Mouse (Mus musculus) midbrain, embryonic 14.5 days (tissue): Measurements from ENCODE around the gene Dctpp1. TPM values are rescaled to one million over a fixed set of nuclear protein-coding genes. Genes with fewer than 3 reads are reported as not detected.

Experiments
- ATAC-seq: fragments of 200-750 bp; cut with Nextera tagmentation; 2 replicates; pipeline ENCODE4 v1.8.0; 2017; ENCODE audit warnings: moderate number of reproducible peaks, moderate library complexity; ENCODE audit not compliant: low FRiP score, low TSS enrichment
- DNase-seq: peaks from one replicate; pipeline ENCODE4 v3.0.0-alpha.2; 2015
- H3K27ac ChIP-seq: fragments of 300-500 bp; sonication (generic); replicated peaks from 2 replicates; pipeline ENCODE4 v1.5.1; 2014; ENCODE audit warnings: mild to moderate bottlenecking, low read depth, low read length, moderate library complexity
- H3K27me3 ChIP-seq: fragments of 300-500 bp; sonication (generic); 2 replicates; pipeline ENCODE4 v1.6.1; 2014; ENCODE audit warnings: low read length, control low read depth, mixed read lengths; ENCODE audit not compliant: control insufficient read depth, insufficient read depth
- H3K36me3 ChIP-seq: fragments of 300-500 bp; sonication (generic); 2 replicates; pipeline ENCODE4 v1.6.1; 2014; ENCODE audit warnings: low read length, control low read depth; ENCODE audit not compliant: control insufficient read depth, insufficient read depth
- H3K4me1 ChIP-seq: fragments of 300-500 bp; sonication (generic); 2 replicates; pipeline ENCODE4 v1.6.1; 2014; ENCODE audit warnings: mild to moderate bottlenecking, antibody characterized with exemption, low read length, control low read depth; ENCODE audit not compliant: control insufficient read depth, insufficient read depth
- H3K4me2 ChIP-seq: fragments of 300-500 bp; sonication (generic); 2 replicates; pipeline ENCODE4 v1.6.1; 2014; ENCODE audit warnings: mild to moderate bottlenecking, low read length, moderate library complexity
- H3K4me3 ChIP-seq: fragments of 300-500 bp; sonication (generic); replicated peaks from 2 replicates; pipeline ENCODE4 v1.5.1; 2014; ENCODE audit warnings: low read depth, low read length
- H3K9ac ChIP-seq: fragments of 300-500 bp; sonication (generic); replicated peaks from 2 replicates; pipeline ENCODE4 v1.6.1; 2014; ENCODE audit warnings: mild to moderate bottlenecking, low read length, moderate library complexity
- H3K9me3 ChIP-seq: fragments of 300-500 bp; sonication (generic); 2 replicates; pipeline ENCODE4 v1.6.1; 2016; ENCODE audit warnings: low read length, control low read depth, mixed read lengths; ENCODE audit not compliant: control insufficient read depth
- WGBS: fragments of 180-500 bp; shearing (Covaris S2); extraction: QIAGEN DNeasy Blood & Tissue Kit; methylation state at CpG from one replicate; pipeline ENCODE4 v1.1.7; 2014; 5-methylcytosine and 5-hydroxymethylcytosine counted together
- polyA plus RNA-seq: library from polyadenylated mRNA; unstranded; fragments of >200 nt; fragmentation: Nextera tagmentation; extraction: Ambion mirVana; gene quantifications from 2 replicates; pipeline ENCODE4 v1.2.1, GENCODE M21; 2014

The Dctpp1 gene
- polyA plus RNA-seq, 1 experiment from 2014 or later, result 125 TPM

- DNase-seq, result no peak
- Histone ChIP-seq H3K4me3 (no peak overlapping the region), H3K9ac (no peak overlapping the region), H3K9me3 (0 out of 2 replicates have a peak, but pooled peaks cover 3% of the 10 kb centered on the region), H3K27ac (no peak overlapping the region), H3K36me3 (no peaks in the 10 kb centered on the region), H3K4me2 (no peak overlapping the region), H3K4me1 (no peaks in the 10 kb centered on the region), H3K27me3 (no peaks in the 10 kb centered on the region)
- WGBS, result 86% methylated on average over 2 of the region's 2 CpGs
- no peak for ATAC-seq
Observed at GRCm38 (mm10) chr7:127289306-127289705, 28.8 kb upstream of the Dctpp1 start.

DNA sequence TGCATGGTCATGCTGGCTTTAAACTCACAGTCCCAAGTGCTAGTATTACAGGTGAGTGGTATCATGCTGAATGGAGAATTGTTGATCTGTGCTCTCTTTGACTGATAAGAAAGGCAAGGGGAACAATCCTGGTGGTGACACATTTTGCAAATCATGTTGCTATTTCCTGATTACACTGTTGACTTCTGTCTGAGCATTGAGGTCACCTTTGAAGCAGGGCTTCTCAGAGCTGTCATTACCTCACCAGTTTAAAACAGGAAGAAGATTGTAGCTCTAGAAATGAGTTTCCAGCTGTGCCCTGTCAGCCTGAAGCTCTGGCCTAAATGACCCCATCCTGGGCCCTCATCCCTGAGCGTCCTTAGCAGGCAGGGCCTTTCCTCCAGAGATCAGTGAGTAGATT is 27.4 kb upstream of the Dctpp1 start:
- Histone ChIP-seq H3K36me3 (no peaks in the 10 kb centered on the region), H3K27me3 (no peaks in the 10 kb centered on the region), H3K27ac (no peak overlapping the region), H3K9ac (no peak overlapping the region), H3K4me1 (no peaks in the 10 kb centered on the region), H3K4me3 (no peak overlapping the region), H3K4me2 (no peak overlapping the region), H3K9me3 (0 out of 2 replicates have a peak, but pooled peaks cover 3% of the 10 kb centered on the region)
- DNase-seq (peak; percentile 3), ATAC-seq (no peak)
- WGBS, result 71% methylated on average over 1 of the region's 1 CpGs

DNA sequence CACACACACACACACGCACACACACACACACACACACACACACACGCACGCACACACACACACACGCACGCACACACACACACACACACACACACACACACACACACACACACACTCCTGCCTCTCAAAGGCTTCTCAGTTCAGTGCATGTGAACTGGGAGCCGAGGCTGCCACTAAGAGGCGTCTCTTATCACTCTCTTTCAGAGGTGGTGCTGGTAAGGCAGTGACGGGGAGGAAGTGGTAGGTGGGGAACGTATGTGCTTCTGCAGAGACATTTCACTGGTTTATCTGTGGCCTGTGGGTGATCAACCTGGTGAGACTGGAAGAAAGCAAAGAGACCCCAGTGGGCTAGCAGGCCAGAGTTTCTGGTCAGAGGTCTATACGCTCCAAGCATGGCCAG is 24.6 kb upstream of the Dctpp1 start:
- DNase-seq (no peak), ATAC-seq (no peak)
- Histone ChIP-seq H3K4me1 (no peaks in the 10 kb centered on the region), H3K27ac (no peak overlapping the region), H3K36me3 (no peaks in the 10 kb centered on the region), H3K9me3 (0 out of 2 replicates have a peak, but pooled peaks cover 3% of the 10 kb centered on the region), H3K4me2 (no peak overlapping the region), H3K9ac (no peak overlapping the region), H3K4me3 (no peak overlapping the region), H3K27me3 (no peaks in the 10 kb centered on the region)
- 77% methylated on average over 10 of the region's 10 CpGs for WGBS

GRCm38 (mm10) chr7:127282190-127282589 is 21.7 kb upstream of the Dctpp1 start:
- H3K9me3 ChIP-seq, result no peaks in the 10 kb centered on the region
- no peak overlapping the region for H3K27ac ChIP-seq
- H3K27me3 ChIP-seq, result no peaks in the 10 kb centered on the region
- H3K4me2 ChIP-seq, result no peak overlapping the region
- H3K36me3 ChIP-seq, result no peaks in the 10 kb centered on the region
- WGBS, result 86% methylated on average over 2 of the region's 2 CpGs
- no peak overlapping the region for H3K4me3 ChIP-seq
- H3K4me1 ChIP-seq, result no peaks in the 10 kb centered on the region
- H3K9ac ChIP-seq, result no peak overlapping the region
- DNase-seq (no peak), ATAC-seq (no peak)

- Histone ChIP-seq H3K4me1 (no peaks in the 10 kb centered on the region), H3K9ac (no peak overlapping the region), H3K4me2 (no peak overlapping the region), H3K9me3 (no peaks in the 10 kb centered on the region), H3K27me3 (no peaks in the 10 kb centered on the region), H3K27ac (no peak overlapping the region), H3K36me3 (no peaks in the 10 kb centered on the region), H3K4me3 (no peak overlapping the region)
- WGBS, result 78% methylated on average over 4 of the region's 4 CpGs
- DNase-seq (no peak), ATAC-seq (no peak)
Observed at GRCm38 (mm10) chr7:127281114-127281513, 20.6 kb upstream of the Dctpp1 start.

DNA sequence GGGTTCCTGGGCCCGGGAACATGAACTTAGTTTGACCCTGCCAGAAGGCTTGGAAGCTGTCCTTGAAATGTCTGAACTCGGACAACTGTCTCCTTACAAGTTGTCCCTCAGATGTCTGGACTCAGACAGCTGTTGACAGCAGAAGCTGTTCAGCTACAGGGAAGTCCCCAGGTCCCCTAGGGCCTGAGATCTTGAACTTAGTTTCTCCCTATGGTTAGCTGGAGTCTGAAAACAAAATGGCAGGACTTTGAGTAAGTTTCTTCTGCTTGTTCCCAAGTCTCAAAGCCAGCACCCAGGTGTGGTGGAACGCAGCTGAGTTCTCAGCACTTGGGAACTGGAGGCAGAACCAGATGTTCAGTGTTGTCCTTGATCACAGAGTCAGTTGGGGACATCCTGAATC is 19.6 kb upstream of the Dctpp1 start:
- Histone ChIP-seq H3K27me3 (no peaks in the 10 kb centered on the region), H3K4me3 (no peak overlapping the region), H3K9me3 (no peaks in the 10 kb centered on the region), H3K36me3 (no peaks in the 10 kb centered on the region), H3K27ac (no peak overlapping the region), H3K9ac (no peak overlapping the region), H3K4me2 (no peak overlapping the region), H3K4me1 (no peaks in the 10 kb centered on the region)
- DNase-seq, result no peak
- WGBS, result 81% methylated on average over 3 of the region's 3 CpGs
- ATAC-seq, result no peak

GRCm38 (mm10) chr7:127278311-127278710 is 17.8 kb upstream of the Dctpp1 start:
- H3K4me2 ChIP-seq, result no peak overlapping the region

DNA sequence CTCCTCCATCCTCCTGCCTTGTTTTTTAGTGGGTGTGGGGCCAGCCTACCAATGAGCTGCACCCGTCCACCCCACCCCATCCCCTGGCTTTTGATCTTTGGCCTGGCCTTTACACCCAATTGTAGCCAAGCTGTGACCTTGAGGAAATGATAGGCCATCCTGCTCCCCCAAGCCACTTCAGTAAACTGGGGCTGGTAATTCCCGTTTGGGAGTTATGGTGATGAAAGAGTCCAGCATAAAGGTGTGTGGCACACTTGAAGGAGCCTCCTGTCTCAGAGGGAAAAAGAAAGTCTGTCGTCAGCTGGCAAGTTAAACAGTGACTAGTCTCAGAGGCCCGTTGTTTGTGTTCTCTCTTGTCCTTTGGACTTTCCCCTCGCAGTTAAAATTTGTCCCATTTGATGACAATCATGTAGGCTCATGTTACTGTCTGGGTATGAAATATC is 16.0 kb upstream of the Dctpp1 start:
- no peak overlapping the region for H3K27ac ChIP-seq
- no peak for DNase-seq
- ATAC-seq, result no peak
- H3K4me1 ChIP-seq, result peaks cover 11% of the 10 kb centered on the region
- H3K9ac ChIP-seq, result no peak overlapping the region
- H3K9me3 ChIP-seq, result no peaks in the 10 kb centered on the region
- no peaks in the 10 kb centered on the region for H3K27me3 ChIP-seq
- WGBS, result 74% methylated on average over 5 of the region's 5 CpGs
- no peak overlapping the region for H3K4me2 ChIP-seq
- H3K36me3 ChIP-seq, result peaks cover 3% of the 10 kb centered on the region
- H3K4me3 ChIP-seq, result no peak overlapping the region

More at GRCm38 (mm10) chr7:127278311-127278710, 17.8 kb upstream of the Dctpp1 start:
- WGBS, result 15% methylated on average over 8 of the region's 8 CpGs
- Histone ChIP-seq H3K36me3 (no peaks in the 10 kb centered on the region), H3K27me3 (no peaks in the 10 kb centered on the region), H3K4me3 (no peak overlapping the region), H3K27ac (no peak overlapping the region), H3K9ac (no peak overlapping the region), H3K4me1 (no peaks in the 10 kb centered on the region; the same call in 1 of the 2 replicates), H3K9me3 (no peaks in the 10 kb centered on the region)
- peak; percentile 61 for DNase-seq
- ATAC-seq, result no peak

DNA sequence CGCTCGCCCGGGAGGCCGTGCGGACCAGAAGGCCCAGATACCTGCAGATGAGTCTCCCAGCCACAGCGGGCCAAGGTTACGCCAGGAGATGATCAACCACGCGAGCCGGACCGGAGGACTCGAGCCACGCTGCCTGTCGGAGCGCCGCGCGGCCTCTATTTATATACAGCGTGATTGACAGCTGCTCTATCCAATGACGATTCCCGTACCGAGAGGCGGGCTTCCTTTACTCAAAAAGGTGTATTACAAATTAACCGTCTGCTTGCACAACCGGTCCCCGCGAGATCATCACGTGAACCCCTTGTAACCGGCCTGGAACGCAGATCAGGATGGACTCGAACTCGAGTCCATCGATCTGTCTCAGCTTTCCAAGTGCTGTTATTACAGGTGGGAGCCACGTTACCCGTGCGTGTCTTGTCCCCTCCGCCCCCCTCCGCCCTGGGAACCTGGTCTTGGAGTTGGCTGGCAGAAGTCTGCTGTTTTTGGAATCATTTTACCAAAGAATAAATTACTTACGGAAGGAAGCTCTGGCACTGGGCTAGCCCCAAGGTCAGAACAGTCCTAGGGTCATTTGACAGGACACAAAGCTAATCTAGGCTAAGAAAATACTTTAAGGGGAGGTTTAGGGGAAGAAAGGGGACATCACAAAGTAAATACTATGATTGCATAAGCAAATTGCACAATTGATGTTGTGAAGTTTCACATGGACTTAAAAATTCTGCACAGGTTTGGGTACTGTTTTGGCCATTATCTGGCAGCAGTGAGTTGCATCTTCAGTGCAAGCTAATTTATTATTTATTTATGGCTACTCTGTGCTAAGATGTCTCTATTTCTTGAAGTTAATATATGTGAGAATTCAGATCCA is 13.6 kb upstream of the Dctpp1 start, which contains the start of gene Sephs2:
Gene Sephs2, minus strand, starts transcription at position 131 of the 865 bp plus-strand sequence.
- Histone ChIP-seq H3K27ac (peak within 1 kb of the TSS; percentile 88), H3K36me3 (peaks cover 16% of the 10 kb centered on the region), H3K9ac (peak within 1 kb of the TSS; percentile 92), H3K4me3 (peak within 1 kb of the TSS; percentile 91), H3K4me1 (peaks cover 11% of the 10 kb centered on the region), H3K27me3 (no peaks in the 10 kb centered on the region), H3K4me2 (peak within 1 kb of the TSS; percentile 89), H3K9me3 (no peaks in the 10 kb centered on the region)
- ATAC-seq (peak; percentile 89), DNase-seq (peak; percentile 97)
- WGBS, result 2% methylated on average over 39 of the region's 39 CpGs
